9 mouse cellular contexts compared by ENCODE assay signal in genomic region chr15:82361459-82362018, GRCm38 (mm10). TPM values are rescaled to one million over a fixed set of nuclear protein-coding genes. Genes with fewer than 3 reads are reported as not detected.
DNase-seq lines count a peak whose midpoint lies in the region; ATAC-seq lines count a peak whose summit lies in the region.
"Had no signal": no experiment of that assay in that cellular context is flagged by ENCODE, and none has a peak within 500 bp of the region (broad histone marks: within the 10 kb centered on the region; RNA-seq: fewer than 3 reads in every experiment).

No protein-coding gene starts in this region.

- no peaks in the 10 kb centered on the region for H3K9me3 ChIP-seq in lung, embryonic 15.5 days
- no peaks in the 10 kb centered on the region for H3K9me3 ChIP-seq in intestine, embryonic 16.5 days (ENCODE audit: control insufficient read depth, low read length)
- H3K9me3 ChIP-seq: neural tube, embryonic 13.5 days had no signal

- DNase-seq in adrenal gland, adult (ENCODE audit: inconsistent age in 2 of 2, low spot score in 1 of 2) = peak; percentile 15 to 52
- DNase-seq in adrenal gland, adult 8-10 months = no peak
- DNase-seq in lung, postnatal 36 days = no peak
- peak; percentile 77 for DNase-seq in skeletal muscle tissue, adult 2 months (ENCODE audit: low read depth, low spot score)
- no peak for DNase-seq in B cell, adult 2 months
- no peak for DNase-seq in urinary bladder, postnatal 10 days (ENCODE audit: low spot score)

- WGBS in lung, embryonic 15.5 days = 59% methylated on average over 11 of the region's 11 CpGs
- WGBS in intestine, embryonic 16.5 days = 67% methylated on average over 11 of the region's 11 CpGs

- no peaks in the 10 kb centered on the region for H3K36me3 ChIP-seq in lung, embryonic 15.5 days
- no peaks in the 10 kb centered on the region for H3K36me3 ChIP-seq in intestine, embryonic 16.5 days (ENCODE audit: control insufficient read depth, insufficient read depth, low read length)
- H3K36me3 ChIP-seq: neural tube, embryonic 13.5 days had no signal

- 0 out of 2 replicates have a peak, but pooled peaks have one; percentile 35 for ATAC-seq in lung, embryonic 15.5 days (ENCODE audit: borderline replicate concordance, extremely low read depth, low FRiP score, low TSS enrichment)
- ATAC-seq in intestine, embryonic 16.5 days = peak; percentile 93

- H3K4me2 ChIP-seq in lung, embryonic 15.5 days = no peak overlapping the region
- H3K4me2 ChIP-seq in intestine, embryonic 16.5 days (ENCODE audit: low read depth, low read length) = no peak overlapping the region
- H3K4me2 ChIP-seq: neural tube, embryonic 13.5 days had no signal

- H3K4me3 ChIP-seq in lung, embryonic 15.5 days = no peak overlapping the region
- H3K4me3 ChIP-seq in intestine, embryonic 16.5 days (ENCODE audit: low read length) = no peak overlapping the region
- H3K4me3 ChIP-seq: neural tube, embryonic 13.5 days had no signal

- no peak overlapping the region for H3K27ac ChIP-seq in lung, embryonic 15.5 days
- H3K27ac ChIP-seq in intestine, embryonic 16.5 days (ENCODE audit: low read length) = peak overlapping the region; percentile 79
- H3K27ac ChIP-seq: neural tube, embryonic 13.5 days had no signal

- H3K9ac ChIP-seq in lung, embryonic 15.5 days = no peak overlapping the region
- peak overlapping the region; percentile 21; the same call in 1 of the 2 replicates for H3K9ac ChIP-seq in intestine, embryonic 16.5 days (ENCODE audit: low read depth, low read length)
- H3K9ac ChIP-seq: neural tube, embryonic 13.5 days had no signal

- H3K4me1 ChIP-seq in lung, embryonic 15.5 days = peaks cover 7% of the 10 kb centered on the region; the same call in 1 of the 2 replicates
- H3K4me1 ChIP-seq in intestine, embryonic 16.5 days (ENCODE audit: control insufficient read depth, insufficient read depth, low read length) = peaks cover 17% of the 10 kb centered on the region; the same call in 1 of the 2 replicates
- H3K4me1 ChIP-seq: neural tube, embryonic 13.5 days had no signal

- no peaks in the 10 kb centered on the region for H3K27me3 ChIP-seq in lung, embryonic 15.5 days
- no peaks in the 10 kb centered on the region for H3K27me3 ChIP-seq in intestine, embryonic 16.5 days (replicated peaks; ENCODE audit: control insufficient read depth, insufficient read depth, low read length)
- H3K27me3 ChIP-seq: neural tube, embryonic 13.5 days had no signal

RNA-seq across cellular contexts. Expression of gene Ndufa6, which starts 7.4 kb away (rescaled TPM):
- total RNA-seq in adrenal gland, adult 8-10 months (2022) = 100 to 1,000 TPM; 293 to 470 (median 376) TPM
- 276 and 282 TPM in 2 replicates for polyA plus RNA-seq in lung, embryonic 15.5 days (2015; fragmentation: Nextera tagmentation; extraction: Ambion mirVana)
- polyA plus RNA-seq in intestine, embryonic 16.5 days (2015; fragmentation: Nextera tagmentation; extraction: Ambion mirVana) = 561 and 588 TPM in 2 replicates

RNA-seq across cellular contexts. Expression of gene Cyp2d22, which starts 18.5 kb away (rescaled TPM):
- 10 to 100 TPM; 42.2 to 46.6 (median 45.6) TPM for total RNA-seq in adrenal gland, adult 8-10 months (2022)
- 6.7 and 9.6 TPM in 2 replicates for polyA plus RNA-seq in lung, embryonic 15.5 days (2015; fragmentation: Nextera tagmentation; extraction: Ambion mirVana)
- 14.1 and 14.9 TPM in 2 replicates for polyA plus RNA-seq in intestine, embryonic 16.5 days (2015; fragmentation: Nextera tagmentation; extraction: Ambion mirVana)

RNA-seq across cellular contexts. Expression of gene Smdt1, which starts 22.8 kb away (rescaled TPM):
- 100 to 1,000 TPM; 137 to 205 (median 157) TPM for total RNA-seq in adrenal gland, adult 8-10 months (2022)
- polyA plus RNA-seq in lung, embryonic 15.5 days (2015; fragmentation: Nextera tagmentation; extraction: Ambion mirVana) = 235 and 254 TPM in 2 replicates
- 332 and 340 TPM in 2 replicates for polyA plus RNA-seq in intestine, embryonic 16.5 days (2015; fragmentation: Nextera tagmentation; extraction: Ambion mirVana)

RNA-seq across cellular contexts. Expression of gene Pheta2, which starts 22.8 kb away (rescaled TPM):
- total RNA-seq in adrenal gland, adult 8-10 months (2022) = 1 to 10 TPM in 2 of 4 experiments, under 1 TPM in 2; 0.74 to 2.0 (median 1.4) TPM
- polyA plus RNA-seq in lung, embryonic 15.5 days (2015; fragmentation: Nextera tagmentation; extraction: Ambion mirVana) = 15.4 and 16.4 TPM in 2 replicates
- polyA plus RNA-seq in intestine, embryonic 16.5 days (2015; fragmentation: Nextera tagmentation; extraction: Ambion mirVana) = 11.6 and 13.2 TPM in 2 replicates

RNA-seq across cellular contexts. Expression of gene Naga, which starts 22.8 kb away (rescaled TPM):
- 10 to 100 TPM; 68.6 to 89.3 (median 77.9) TPM for total RNA-seq in adrenal gland, adult 8-10 months (2022)
- polyA plus RNA-seq in lung, embryonic 15.5 days (2015; fragmentation: Nextera tagmentation; extraction: Ambion mirVana) = 47.0 and 52.3 TPM in 2 replicates
- 296 and 437 TPM in 2 replicates for polyA plus RNA-seq in intestine, embryonic 16.5 days (2015; fragmentation: Nextera tagmentation; extraction: Ambion mirVana)

Comparison
In these comparisons a context has a peak if more than half of its experiments do, and no peak if none do; other contexts are left out.
1. DNase-seq: peak in adrenal gland, adult (2 of 2) and skeletal muscle tissue, adult 2 months (single experiment); none in adrenal gland, adult 8-10 months (single experiment), lung, postnatal 36 days (single experiment), B cell, adult 2 months (0 of 2) and urinary bladder, postnatal 10 days (single experiment).